Mouse (Mus musculus): ENCODE measurements at regions not wholly inside any gene's neighbourhood (a gene's known extent, or its start where the extent isn't known, plus 50 kb on each side); places are given as distances from the start of the nearest gene placed in this dataset.
A peak's percentile ranks its signal among the peaks of the same experiment; 100 is the strongest.

GRCm38 (mm10) chr6:95179993-95180392 lies 63.0 kb downstream of the Kbtbd8 start:
- DNase-seq, result no peak

- no peak for DNase-seq
Observed at GRCm38 (mm10) chr6:95182238-95182637, 65.2 kb downstream of the Kbtbd8 start.

GRCm38 (mm10) chr6:95185074-95185931 lies 68.3 kb downstream of the Kbtbd8 start:
- no peak for DNase-seq

- no peak for DNase-seq
Observed at GRCm38 (mm10) chr6:95196631-95197030, 79.6 kb downstream of the Kbtbd8 start.

GRCm38 (mm10) chr6:95198611-95199010 lies 81.6 kb downstream of the Kbtbd8 start:
- DNase-seq, result no peak

- no peak for DNase-seq
Observed at GRCm38 (mm10) chr6:95202291-95202790, 85.3 kb downstream of the Kbtbd8 start.

- DNase-seq, result no peak
Observed at GRCm38 (mm10) chr6:95202978-95203377, 85.9 kb downstream of the Kbtbd8 start.

- DNase-seq, result no peak
Observed at GRCm38 (mm10) chr6:95204231-95204630, 87.2 kb downstream of the Kbtbd8 start.

GRCm38 (mm10) chr6:95207063-95207462 lies 90.0 kb downstream of the Kbtbd8 start:
- DNase-seq, result peak; percentile 38

- no peak for DNase-seq
Observed at GRCm38 (mm10) chr6:95217431-95217830, 100.4 kb downstream of the Kbtbd8 start.

- DNase-seq, result no peak
Observed at GRCm38 (mm10) chr6:95218830-95219229, 101.8 kb downstream of the Kbtbd8 start.

- DNase-seq, result peak; percentile 91
Observed at GRCm38 (mm10) chr6:95223537-95223936, 98.4 kb upstream of the Gm10234 start.

- no peak for DNase-seq
Observed at GRCm38 (mm10) chr6:95229885-95230284, 92.0 kb upstream of the Gm10234 start.

GRCm38 (mm10) chr6:95234712-95235111 lies 87.2 kb upstream of the Gm10234 start:
- no peak for DNase-seq

- DNase-seq, result no peak
Observed at GRCm38 (mm10) chr6:95243657-95244056, 78.3 kb upstream of the Gm10234 start.

GRCm38 (mm10) chr6:95244911-95245310 lies 77.0 kb upstream of the Gm10234 start:
- peak; percentile 20 for DNase-seq

- no peak for DNase-seq
Observed at GRCm38 (mm10) chr6:95256303-95256702, 65.6 kb upstream of the Gm10234 start.

- no peak for DNase-seq
Observed at GRCm38 (mm10) chr6:95261001-95261400, 60.9 kb upstream of the Gm10234 start.

GRCm38 (mm10) chr6:95264011-95264869 lies 57.7 kb upstream of the Gm10234 start:
- DNase-seq, result no peak

GRCm38 (mm10) chr6:95269524-95269923 lies 52.4 kb upstream of the Gm10234 start:
- no peak for DNase-seq
